Mouse (Mus musculus) activated CD4-positive, CD25-positive, alpha-beta regulatory T cell (primary cell): ENCODE data around the gene Insm1. TPM values are rescaled to one million over a fixed set of nuclear protein-coding genes. Genes with fewer than 3 reads are reported as not detected.

Source experiments
- polyA plus RNA-seq, 2 experiments: library from polyadenylated mRNA; unstranded; fragments of 100-300 nt; shearing (Covaris generic); gene quantifications; one replicate each; pipeline ENCODE4 v1.2.1; 2017

The Insm1 gene
- under 1 TPM in 1 of 2 experiments, not detected in 1; 0.43 TPM for polyA plus RNA-seq

DNA sequence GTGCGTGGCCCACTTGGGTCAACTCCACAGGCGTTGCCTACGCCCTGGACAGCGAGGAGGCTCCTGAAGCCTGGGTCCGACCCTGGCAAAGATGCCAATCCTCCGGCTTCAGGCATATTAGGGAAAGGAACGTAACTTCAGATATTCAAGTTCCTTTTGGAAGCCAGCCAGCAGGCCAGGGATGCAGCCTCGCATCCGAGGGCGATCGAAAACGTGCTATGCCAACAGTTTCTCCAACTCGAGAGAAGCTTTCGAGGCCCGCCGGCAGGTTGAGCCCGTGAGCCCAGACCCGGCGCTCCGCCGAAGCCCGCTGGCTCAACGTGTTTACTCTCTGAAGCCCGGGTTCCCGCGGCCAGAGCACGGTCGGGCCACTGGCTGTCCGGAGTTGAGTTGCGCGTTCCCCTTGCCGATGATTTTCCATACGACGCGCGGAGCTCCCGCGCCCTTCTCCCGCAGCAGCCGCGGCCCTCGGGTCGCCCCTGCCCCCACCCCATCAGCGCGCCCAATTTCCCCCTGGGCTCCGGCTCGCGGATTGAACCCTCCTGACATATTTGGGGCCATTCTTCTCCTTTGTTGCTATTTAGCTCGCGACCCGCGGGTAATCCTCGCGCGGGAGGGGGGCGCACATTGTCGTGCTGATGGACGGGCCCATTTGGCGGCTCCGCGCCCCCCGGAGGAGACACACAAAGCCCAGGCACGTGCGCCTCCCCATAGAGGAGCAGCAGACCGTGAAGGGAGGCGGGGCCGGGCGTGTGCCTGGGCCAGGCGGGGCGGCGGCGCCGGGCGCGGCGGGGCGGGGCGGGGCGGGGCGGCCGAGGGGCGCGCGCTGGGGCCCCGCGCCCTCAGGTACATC lies at the start of gene Insm1:
Gene Insm1, plus strand, starts transcription at position 846 of the 853 bp plus-strand sequence.

